Mouse (Mus musculus) liver, adult 2 months (tissue): ENCODE measurements at regions not wholly inside any gene's neighbourhood (a gene's known extent, or its start where the extent isn't known, plus 50 kb on each side); places are given as distances from the start of the nearest gene placed in this dataset.

Experiments used
- CTCF ChIP-seq: fragments of 200-500 bp; IDR thresholded peaks from 2 replicates; pipeline ENCODE4 v1.5.1; 2011; ENCODE audit warnings: low read depth, low read length, control low read depth
- POLR2A ChIP-seq: fragments of 200-500 bp; IDR thresholded peaks from 2 replicates; pipeline ENCODE4 v1.6.1; 2011; ENCODE audit warnings: low read length, control low read depth; ENCODE audit not compliant: insufficient read depth; ENCODE audit errors: extremely low read depth

DNA sequence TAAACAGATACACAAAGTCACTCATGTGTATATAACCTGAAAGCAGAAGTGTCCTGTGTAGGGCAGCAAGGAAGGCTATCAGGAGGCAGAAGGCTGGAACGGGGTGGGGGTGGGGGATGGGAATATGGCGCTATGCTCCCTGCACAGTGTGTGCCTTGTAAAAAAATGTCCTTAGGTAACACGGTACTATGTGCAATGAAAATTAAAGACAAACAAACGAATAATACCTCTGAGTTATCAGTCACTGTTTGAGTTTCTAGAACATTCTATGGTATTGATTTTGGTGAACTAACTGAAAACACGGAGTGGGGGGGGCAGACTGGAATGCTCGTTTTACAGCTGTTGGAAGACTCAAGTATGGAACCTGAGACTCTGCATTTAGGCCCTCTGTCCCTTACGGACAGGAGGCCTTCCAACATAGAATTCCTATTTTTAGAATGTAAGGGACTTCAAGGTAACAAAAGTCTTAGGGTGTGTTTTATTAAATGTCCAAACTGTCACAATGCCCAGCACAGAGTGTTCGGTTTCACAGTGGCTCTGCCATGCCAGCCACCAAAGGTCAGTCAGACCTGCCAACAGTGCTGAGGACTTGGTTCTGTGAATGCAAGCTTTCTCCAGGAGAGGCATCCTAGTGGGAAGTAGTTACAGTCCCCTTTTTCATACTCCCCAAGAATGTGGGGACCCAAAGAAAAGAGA lies 240.6 kb downstream of the Ano6 start:
- TF ChIP-seq POLR2A (no peak), CTCF (no peak)
